Mouse (Mus musculus) forebrain, embryonic 16.5 days (tissue): ENCODE results near the gene Cerk. TPM values are rescaled to one million over a fixed set of nuclear protein-coding genes. Genes with fewer than 3 reads are reported as not detected.
"Not testable (repeated sequence)": the region's sequence is repeated elsewhere in the genome, so short reads cannot be mapped to it uniquely, and the experiment has no call there.

Experiments used
- ATAC-seq: fragments of 200-750 bp; cut with Nextera tagmentation; 2 replicates; pipeline ENCODE4 v1.8.0; 2017; ENCODE audit warnings: mild to moderate bottlenecking, moderate library complexity
- H3K27ac ChIP-seq: fragments of 300-500 bp; sonication (generic); 2 replicates; pipeline ENCODE4 v1.5.1; 2014; ENCODE audit warnings: low read length, control low read depth
- H3K27me3 ChIP-seq: fragments of 300-500 bp; sonication (generic); replicated peaks from 2 replicates; pipeline ENCODE4 v1.6.1; 2014; ENCODE audit warnings: low read length; ENCODE audit not compliant: control insufficient read depth, insufficient read depth
- H3K36me3 ChIP-seq: fragments of 300-500 bp; sonication (generic); 2 replicates; pipeline ENCODE4 v1.6.1; 2014; ENCODE audit not compliant: control insufficient read depth, insufficient read depth
- H3K4me1 ChIP-seq: fragments of 300-500 bp; sonication (generic); replicated peaks from 2 replicates; pipeline ENCODE4 v1.6.1; 2014; ENCODE audit warnings: low read length; ENCODE audit not compliant: control insufficient read depth, insufficient read depth
- H3K4me2 ChIP-seq: fragments of 300-500 bp; sonication (generic); 2 replicates; pipeline ENCODE4 v1.6.1; 2014; ENCODE audit warnings: mild to moderate bottlenecking, low read length, control low read depth
- H3K4me3 ChIP-seq: fragments of 300-500 bp; sonication (generic); replicated peaks from 2 replicates; pipeline ENCODE4 v1.5.1; 2014; ENCODE audit warnings: mild to moderate bottlenecking, low read length, control low read depth
- H3K9ac ChIP-seq: fragments of 300-500 bp; sonication (generic); replicated peaks from 2 replicates; pipeline ENCODE4 v1.6.1; 2014; ENCODE audit warnings: low read depth, low read length, control low read depth
- H3K9me3 ChIP-seq: fragments of 300-500 bp; sonication (generic); 2 replicates; pipeline ENCODE4 v1.6.1; 2016; ENCODE audit warnings: low read length; ENCODE audit not compliant: control insufficient read depth
- WGBS: fragments of 180-500 bp; shearing (Covaris S2); extraction: QIAGEN DNeasy Blood & Tissue Kit; methylation state at CpG from one replicate; pipeline ENCODE4 v1.1.7; 2014; 5-methylcytosine and 5-hydroxymethylcytosine counted together
- polyA plus RNA-seq: library from polyadenylated mRNA; unstranded; fragments of >200 nt; fragmentation: Nextera tagmentation; extraction: Ambion mirVana; gene quantifications from 2 replicates; pipeline ENCODE4 v1.2.1, GENCODE M21; 2015

Cerk gene
- polyA plus RNA-seq, 1 experiment from 2014 or later = 23.8 TPM

DNA sequence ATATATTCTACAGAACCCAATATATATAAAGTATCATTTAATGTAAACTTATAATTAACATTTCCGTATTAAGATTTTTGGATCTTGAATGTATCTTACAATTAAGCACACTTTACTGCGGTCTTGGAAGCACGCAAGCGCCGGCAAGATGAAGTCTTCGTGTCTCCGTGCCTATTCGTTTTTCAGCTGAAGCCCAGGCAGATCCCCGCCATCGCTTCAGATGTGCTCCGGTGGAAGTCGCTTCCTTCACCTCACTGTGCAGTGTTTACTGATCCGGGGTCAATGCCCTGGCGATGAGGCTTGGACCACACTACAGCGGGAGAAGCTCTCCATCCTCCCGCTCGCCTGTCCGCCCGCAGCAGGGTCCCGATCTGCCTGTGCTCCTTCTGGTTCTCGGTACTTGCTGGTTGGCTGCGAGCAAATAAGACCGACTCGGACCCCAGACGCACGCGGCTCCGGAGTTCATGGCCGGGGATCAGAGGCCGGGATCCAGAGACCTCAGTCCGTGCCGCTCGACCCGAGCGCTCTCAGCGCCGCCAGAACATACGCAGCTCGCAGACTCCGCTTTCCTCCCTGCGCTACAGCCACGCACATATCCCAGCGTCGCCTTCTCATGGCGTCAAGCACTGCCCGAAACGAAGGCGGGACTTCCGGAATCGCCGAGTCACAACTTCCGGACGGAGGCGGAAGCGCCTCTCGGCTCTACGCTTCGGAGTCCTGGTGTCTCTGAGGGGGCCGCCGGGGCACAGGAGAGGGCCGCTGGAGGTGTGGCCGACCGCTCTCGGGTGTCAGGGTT, 28.0 kb upstream of the Cerk start, which contains the start of gene Tbc1d22a:
Gene Tbc1d22a, plus strand, starts transcription at position 707 of the 796 bp plus-strand sequence.
- peak within 1 kb of the TSS; percentile 93 for H3K4me3 ChIP-seq
- H3K27ac ChIP-seq = peak within 1 kb of the TSS; percentile 92
- no peaks in the 10 kb centered on the region for H3K27me3 ChIP-seq
- peak; percentile 94 for ATAC-seq
- H3K36me3 ChIP-seq = no peaks in the 10 kb centered on the region
- H3K9ac ChIP-seq = peak within 1 kb of the TSS; percentile 87
- H3K9me3 ChIP-seq = no peaks in the 10 kb centered on the region
- under 1% methylated on average over 64 of the region's 64 CpGs for WGBS
- H3K4me2 ChIP-seq = peak within 1 kb of the TSS; percentile 85
- H3K4me1 ChIP-seq = peaks cover 19% of the 10 kb centered on the region

GRCm38 (mm10) chr15:86212193-86212592, 26.3 kb upstream of the Cerk start:
- WGBS = 90% methylated on average over 5 of the region's 5 CpGs
- H3K4me2 ChIP-seq, H3K9ac ChIP-seq, H3K27ac ChIP-seq, H3K27me3 ChIP-seq, H3K36me3 ChIP-seq, H3K9me3 ChIP-seq, H3K4me3 ChIP-seq, ATAC-seq: not testable (repeated sequence)
- peaks cover 19% of the 10 kb centered on the region for H3K4me1 ChIP-seq

DNA sequence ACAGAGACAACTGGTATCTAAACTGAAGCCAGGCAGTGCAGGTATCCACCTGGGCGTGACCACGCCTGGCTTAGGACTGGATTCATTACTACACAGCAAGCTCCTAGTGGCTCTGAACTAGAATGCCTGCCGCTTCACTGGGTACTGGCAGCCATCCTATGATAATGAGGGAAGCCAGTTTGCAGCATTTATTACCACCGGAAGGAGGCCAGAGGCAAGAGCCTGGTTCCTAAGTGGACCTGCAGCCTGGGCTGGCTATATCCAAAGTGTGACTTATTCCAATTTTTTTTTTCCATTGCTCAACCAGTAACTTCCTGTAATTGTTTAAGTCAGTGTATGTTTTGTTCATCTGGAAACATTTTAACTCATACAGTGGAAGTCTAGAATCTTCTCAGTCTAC, 20.4 kb upstream of the Cerk start:
- Histone ChIP-seq H3K36me3 (no peaks in the 10 kb centered on the region), H3K9me3 (no peaks in the 10 kb centered on the region), H3K27ac (no peak overlapping the region), H3K4me2 (no peak overlapping the region), H3K9ac (no peak overlapping the region), H3K27me3 (no peaks in the 10 kb centered on the region), H3K4me1 (no peaks in the 10 kb centered on the region), H3K4me3 (no peak overlapping the region)
- 58% methylated on average over 4 of the region's 4 CpGs for WGBS
- ATAC-seq = no peak

GRCm38 (mm10) chr15:86205300-86205699, 19.4 kb upstream of the Cerk start:
- Histone ChIP-seq H3K4me2 (no peak overlapping the region), H3K9me3 (no peaks in the 10 kb centered on the region), H3K4me1 (no peaks in the 10 kb centered on the region), H3K4me3 (no peak overlapping the region), H3K36me3 (no peaks in the 10 kb centered on the region), H3K27ac (no peak overlapping the region), H3K9ac (no peak overlapping the region), H3K27me3 (no peaks in the 10 kb centered on the region)
- 44% methylated on average over 2 of the region's 2 CpGs for WGBS
- no peak for ATAC-seq

DNA sequence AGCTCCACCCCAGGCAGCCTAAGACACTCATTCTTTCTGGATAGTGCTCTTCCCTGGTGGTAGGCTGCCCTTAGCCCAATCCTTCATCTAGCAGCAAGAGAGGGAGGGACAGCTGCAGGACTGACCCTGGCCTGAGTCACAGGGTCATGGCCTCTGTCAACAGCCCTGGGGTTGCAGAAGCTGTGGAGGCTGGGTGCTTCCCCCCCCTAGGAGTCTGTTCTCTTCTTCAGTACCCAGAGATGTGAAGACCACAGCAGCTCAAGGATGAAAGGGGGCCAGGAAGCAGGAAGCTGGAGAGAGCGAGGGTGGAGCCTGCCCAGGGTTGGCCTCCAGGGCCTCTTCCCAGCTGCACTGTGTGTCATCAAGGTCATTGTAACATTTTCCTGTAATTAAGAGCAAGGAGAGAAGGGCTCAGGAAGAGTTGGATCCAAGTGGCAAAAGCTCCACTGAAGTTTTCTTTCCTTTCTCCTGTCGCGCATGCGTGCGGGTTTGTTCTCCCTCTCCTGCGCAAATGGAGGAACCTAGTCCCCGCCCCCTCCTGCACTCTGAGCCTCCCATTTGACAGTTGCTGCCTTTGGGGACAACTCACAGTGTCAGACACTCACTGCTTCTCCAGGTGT, 18.1 kb upstream of the Cerk start:
- Histone ChIP-seq H3K4me2 (no peak overlapping the region), H3K9me3 (no peaks in the 10 kb centered on the region), H3K9ac (no peak overlapping the region), H3K27me3 (no peaks in the 10 kb centered on the region), H3K27ac (no peak overlapping the region), H3K4me1 (no peaks in the 10 kb centered on the region), H3K36me3 (no peaks in the 10 kb centered on the region), H3K4me3 (no peak overlapping the region)
- 59% methylated on average over 7 of the region's 7 CpGs for WGBS
- ATAC-seq = no peak

- no peak overlapping the region for H3K4me3 ChIP-seq
- ATAC-seq = no peak
- WGBS = 77% methylated on average over 7 of the region's 7 CpGs
- H3K36me3 ChIP-seq = no peaks in the 10 kb centered on the region
- H3K9me3 ChIP-seq = no peaks in the 10 kb centered on the region
- no peaks in the 10 kb centered on the region for H3K4me1 ChIP-seq
- no peak overlapping the region for H3K9ac ChIP-seq
- H3K27me3 ChIP-seq = no peaks in the 10 kb centered on the region
- no peak overlapping the region for H3K27ac ChIP-seq
- H3K4me2 ChIP-seq = no peak overlapping the region
Observed at GRCm38 (mm10) chr15:86203292-86203793, 17.4 kb upstream of the Cerk start.

GRCm38 (mm10) chr15:86202640-86203039, 16.7 kb upstream of the Cerk start:
- no peaks in the 10 kb centered on the region for H3K4me1 ChIP-seq
- no peak for ATAC-seq
- H3K36me3 ChIP-seq = no peaks in the 10 kb centered on the region
- no peak overlapping the region for H3K27ac ChIP-seq
- no peak overlapping the region for H3K4me3 ChIP-seq
- no peak overlapping the region for H3K4me2 ChIP-seq
- H3K9me3 ChIP-seq = no peaks in the 10 kb centered on the region
- WGBS = 68% methylated on average over 6 of the region's 6 CpGs
- H3K27me3 ChIP-seq = no peaks in the 10 kb centered on the region
- no peak overlapping the region for H3K9ac ChIP-seq

DNA sequence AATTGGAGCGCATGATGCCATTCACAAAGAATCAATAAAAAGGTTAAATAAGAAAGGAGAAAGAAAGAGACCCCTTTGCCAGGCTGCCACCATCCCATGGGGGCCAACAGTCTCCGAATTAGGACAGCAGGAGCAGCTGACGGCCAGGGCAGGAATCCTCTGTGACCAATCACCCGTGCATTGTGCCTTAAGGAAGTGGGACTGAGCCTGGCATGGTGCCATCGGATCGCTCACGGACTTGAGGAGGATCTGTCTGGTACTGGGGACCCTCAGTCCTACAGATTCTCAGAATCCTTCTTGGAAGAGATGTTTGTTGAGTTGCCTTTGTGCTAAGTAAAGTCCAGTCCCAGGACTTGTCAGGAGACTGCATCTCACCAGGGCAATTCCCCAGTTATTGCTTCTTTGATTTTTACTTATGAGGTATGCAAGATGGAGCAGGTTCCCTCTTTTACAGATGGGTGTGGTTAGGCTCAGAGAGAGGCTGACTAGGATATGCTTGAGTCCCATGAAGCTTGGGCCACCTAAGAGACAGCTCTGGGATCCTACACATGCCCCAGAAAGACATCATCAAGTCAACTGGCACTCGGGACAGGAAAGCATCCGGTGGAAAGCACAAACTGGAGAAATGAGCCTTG, 15.9 kb upstream of the Cerk start:
- H3K27me3 ChIP-seq = no peaks in the 10 kb centered on the region
- ATAC-seq = no peak
- H3K36me3 ChIP-seq = no peaks in the 10 kb centered on the region
- H3K9me3 ChIP-seq = no peaks in the 10 kb centered on the region
- no peak overlapping the region for H3K9ac ChIP-seq
- H3K4me1 ChIP-seq = no peaks in the 10 kb centered on the region
- H3K4me2 ChIP-seq = no peak overlapping the region
- H3K27ac ChIP-seq = no peak overlapping the region
- 55% methylated on average over 9 of the region's 9 CpGs for WGBS
- no peak overlapping the region for H3K4me3 ChIP-seq

DNA sequence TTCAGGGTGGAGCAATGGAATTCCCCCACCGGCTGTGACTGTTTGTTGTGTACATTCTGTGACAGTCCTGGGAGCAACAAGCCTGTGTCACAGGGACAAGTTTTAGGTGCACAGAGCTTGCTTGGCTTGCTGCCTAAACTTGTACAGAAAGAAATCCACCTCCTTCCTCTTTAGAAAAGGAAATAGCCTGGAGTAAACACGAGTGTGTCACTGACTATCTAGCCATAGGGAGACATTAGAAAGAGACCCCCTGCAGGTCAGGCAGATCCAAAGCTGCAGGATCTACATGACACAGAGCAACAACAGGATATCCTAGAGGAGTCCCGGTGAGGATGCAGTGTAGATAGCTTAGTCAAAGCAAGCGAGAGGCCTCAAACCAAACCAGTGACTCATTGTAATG, 15.2 kb upstream of the Cerk start:
- H3K27ac ChIP-seq = no peak overlapping the region
- no peak overlapping the region for H3K9ac ChIP-seq
- H3K9me3 ChIP-seq = no peaks in the 10 kb centered on the region
- no peak for ATAC-seq
- no peak overlapping the region for H3K4me3 ChIP-seq
- H3K36me3 ChIP-seq = no peaks in the 10 kb centered on the region
- no peaks in the 10 kb centered on the region for H3K4me1 ChIP-seq
- no peak overlapping the region for H3K4me2 ChIP-seq
- WGBS = 40% methylated on average over 4 of the region's 4 CpGs
- H3K27me3 ChIP-seq = no peaks in the 10 kb centered on the region
